Mouse (Mus musculus) C2C12 (cell line): ENCODE results near the gene Hoxb7. TPM values are rescaled to one million over a fixed set of nuclear protein-coding genes. Genes with fewer than 3 reads are reported as not detected.

Source experiments
- H3K27me3 ChIP-seq: one replicate; pipeline ENCODE4 v1.6.1; 2011; ENCODE audit not compliant: control insufficient read depth, insufficient read depth, insufficient read length
- H3K36me3 ChIP-seq: one replicate; pipeline ENCODE4 v1.6.1; 2011; ENCODE audit not compliant: control insufficient read depth, insufficient read depth
- H3K4me3 ChIP-seq: one replicate; pipeline ENCODE4 v1.5.1; 2011; ENCODE audit warnings: mild to moderate bottlenecking, control low read depth; ENCODE audit not compliant: poor library complexity, insufficient read depth, severe bottlenecking
- H3K79me2 ChIP-seq: one replicate; pipeline ENCODE4 v1.6.1; 2011; ENCODE audit not compliant: control insufficient read depth, insufficient read depth
- H3K79me3 ChIP-seq: one replicate; pipeline ENCODE4 v1.6.1; 2011; ENCODE audit warnings: low read depth, control low read depth
- H3ac ChIP-seq: one replicate; pipeline ENCODE3; 2011; ENCODE audit warnings: low read depth; ENCODE audit not compliant: control insufficient read depth, insufficient read length
- CEBPB ChIP-seq: IDR thresholded peaks from one replicate; pipeline ENCODE4 v1.6.1; 2011; ENCODE audit warnings: low read depth, mild to moderate bottlenecking, control low read depth, moderate library complexity
- CTCF ChIP-seq: IDR thresholded peaks from one replicate; pipeline ENCODE4 v1.5.1; 2011; ENCODE audit not compliant: control insufficient read depth, insufficient read depth, insufficient read length
- FOSL1 ChIP-seq: IDR thresholded peaks from one replicate; pipeline ENCODE4 v1.8.0; 2011; ENCODE audit warnings: mild to moderate bottlenecking, low read length; ENCODE audit not compliant: poor library complexity, insufficient read depth, severe bottlenecking
- MAX ChIP-seq: IDR thresholded peaks from one replicate; pipeline ENCODE4 v1.6.1; 2011; ENCODE audit warnings: mild to moderate bottlenecking, control low read depth
- MYOD1 ChIP-seq: IDR thresholded peaks from one replicate; pipeline ENCODE4 v1.6.1; 2011; ENCODE audit warnings: low read depth; ENCODE audit not compliant: control insufficient read depth, insufficient read length
- MYOG ChIP-seq: IDR thresholded peaks from one replicate; pipeline ENCODE4 v1.6.1; 2011; ENCODE audit not compliant: control insufficient read depth, insufficient read length; ENCODE audit errors: extremely low read depth
- USF1 ChIP-seq: IDR thresholded peaks from one replicate; pipeline ENCODE4 v1.6.1; 2011; ENCODE audit warnings: low read depth, mild to moderate bottlenecking, control low read depth, moderate library complexity
- long read RNA-seq, 2 experiments: library from polyadenylated mRNA; unstranded; transcript quantifications; one replicate each; pipeline ENCODE4 v2.0.0; 2019 to 2020
- polyA plus RNA-seq: library from polyadenylated mRNA; unstranded; fragments of >200 nt; fragmentation: generic; extraction: Trizol; gene quantifications from one replicate; pipeline ENCODE4 v1.2.1, GENCODE M21; 2012; ENCODE audit warnings: missing spikeins

The Hoxb7 gene
- 0.04 TPM for polyA plus RNA-seq
- long read RNA-seq, experiment 1, result 0 reads
- long read RNA-seq, experiment 2, result 0 reads

DNA sequence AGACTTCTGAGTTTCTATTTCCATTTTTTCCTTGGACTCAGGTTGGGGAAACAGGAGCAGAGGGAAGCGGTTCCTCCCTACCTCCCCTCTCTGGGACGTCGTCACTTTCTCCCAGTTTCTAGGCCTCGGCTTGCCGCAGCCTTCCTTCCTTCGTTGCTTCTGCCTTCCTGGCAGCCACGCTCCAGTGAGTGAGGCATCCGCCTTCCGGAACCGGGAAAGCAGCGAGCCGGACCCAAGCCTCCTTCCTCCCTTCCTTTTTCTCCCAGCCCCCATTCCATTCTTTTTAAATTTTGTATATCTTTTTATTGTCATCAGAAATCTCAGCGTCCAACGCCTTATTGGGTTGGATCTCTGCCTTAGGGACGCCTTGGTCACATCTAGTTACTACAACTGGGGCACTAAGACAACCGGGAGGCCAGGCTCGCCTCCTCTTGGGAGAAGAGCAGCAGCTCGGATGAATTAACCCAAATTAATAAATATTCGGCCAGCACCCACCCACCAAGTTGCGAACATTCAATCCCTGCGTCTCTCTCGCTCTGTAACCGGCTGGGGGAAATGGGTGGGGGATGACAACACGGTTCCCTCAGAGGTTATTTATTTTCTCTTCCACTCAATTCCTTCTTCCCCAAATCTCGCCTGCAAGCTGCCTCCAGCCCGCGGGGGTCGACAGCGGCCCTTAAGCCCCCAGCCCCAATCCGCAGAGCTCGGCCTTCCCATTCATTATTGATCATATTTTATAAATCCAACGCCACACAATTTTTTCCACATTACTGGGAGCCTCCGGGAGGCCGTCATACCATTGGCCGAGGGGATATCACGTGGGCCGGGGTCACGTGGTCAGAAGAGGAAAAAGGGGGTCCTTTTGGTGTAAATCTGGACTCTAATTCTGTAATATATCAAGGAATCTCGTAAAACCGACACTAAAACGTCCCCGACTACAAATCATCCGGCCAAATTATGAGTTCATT is at the start of gene Hoxb7:
Gene Hoxb7 (plus strand): TSS at position 853 of the 968 bp plus-strand sequence.
- Histone ChIP-seq H3K79me2 (no peaks in the 10 kb centered on the region), H3K79me3 (no peaks in the 10 kb centered on the region), H3ac (peak within 1 kb of the TSS; percentile 42), H3K27me3 (peaks cover 92% of the 10 kb centered on the region), H3K36me3 (no peaks in the 10 kb centered on the region), H3K4me3 (no peak within 1 kb of the TSS)
- peak; percentile 70 for TF ChIP-seq USF1
- TF ChIP-seq CEBPB, result no peak

DNA sequence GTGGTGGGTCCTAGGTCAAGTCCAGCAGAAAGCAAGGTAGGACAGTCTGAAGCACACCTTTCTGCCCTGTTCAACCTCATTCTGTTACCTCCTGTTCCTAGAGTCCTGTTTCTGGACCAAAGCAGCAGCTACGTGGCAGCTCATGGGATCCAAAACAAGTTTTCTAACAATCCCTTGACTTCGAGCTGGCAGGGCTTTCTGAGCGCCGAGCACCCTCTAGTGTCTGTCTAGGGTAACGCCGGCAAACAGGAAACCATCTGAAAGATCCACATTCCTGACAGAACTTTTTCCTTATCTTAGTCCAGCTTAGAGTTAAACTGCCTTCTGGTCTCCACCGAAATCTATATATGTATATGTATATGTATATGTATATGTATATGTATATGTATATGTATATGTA is 46.2 kb upstream of the Hoxb7 start:
- TF ChIP-seq CTCF (peak; percentile 54), MYOG (no peak), USF1 (no peak), MYOD1 (no peak)
- Histone ChIP-seq H3K27me3 (peaks cover 16% of the 10 kb centered on the region), H3K79me3 (no peaks in the 10 kb centered on the region), H3K4me3 (no peak overlapping the region), H3K36me3 (no peaks in the 10 kb centered on the region), H3K79me2 (no peaks in the 10 kb centered on the region), H3ac (no peak overlapping the region)

DNA sequence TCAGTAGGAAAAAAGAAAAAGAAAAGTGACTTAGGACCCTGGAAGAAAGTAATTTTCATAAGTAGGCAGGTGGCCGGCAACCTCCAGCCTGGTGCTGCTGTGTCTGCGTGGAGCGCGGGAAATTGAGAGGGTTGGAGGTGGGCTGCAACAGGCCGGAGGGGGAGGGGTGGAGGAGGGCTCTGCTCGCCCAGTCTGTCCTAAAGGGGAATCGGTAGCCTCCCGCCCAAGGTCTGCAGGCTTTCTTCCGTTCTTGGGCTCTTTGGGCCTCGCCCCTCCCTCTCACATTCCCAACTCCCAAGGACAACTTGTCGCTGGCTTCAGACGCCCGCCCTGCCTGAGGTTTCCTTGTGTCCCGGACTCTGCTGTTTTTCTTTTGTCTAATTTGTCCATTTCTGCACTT is 35.5 kb upstream of the Hoxb7 start:
- TF ChIP-seq CEBPB, result no peak
- no peak for TF ChIP-seq MAX
- TF ChIP-seq USF1, result no peak
- Histone ChIP-seq H3K79me2 (no peaks in the 10 kb centered on the region), H3K27me3 (peaks cover 72% of the 10 kb centered on the region), H3ac (no peak overlapping the region), H3K4me3 (no peak overlapping the region), H3K79me3 (no peaks in the 10 kb centered on the region), H3K36me3 (no peaks in the 10 kb centered on the region)

DNA sequence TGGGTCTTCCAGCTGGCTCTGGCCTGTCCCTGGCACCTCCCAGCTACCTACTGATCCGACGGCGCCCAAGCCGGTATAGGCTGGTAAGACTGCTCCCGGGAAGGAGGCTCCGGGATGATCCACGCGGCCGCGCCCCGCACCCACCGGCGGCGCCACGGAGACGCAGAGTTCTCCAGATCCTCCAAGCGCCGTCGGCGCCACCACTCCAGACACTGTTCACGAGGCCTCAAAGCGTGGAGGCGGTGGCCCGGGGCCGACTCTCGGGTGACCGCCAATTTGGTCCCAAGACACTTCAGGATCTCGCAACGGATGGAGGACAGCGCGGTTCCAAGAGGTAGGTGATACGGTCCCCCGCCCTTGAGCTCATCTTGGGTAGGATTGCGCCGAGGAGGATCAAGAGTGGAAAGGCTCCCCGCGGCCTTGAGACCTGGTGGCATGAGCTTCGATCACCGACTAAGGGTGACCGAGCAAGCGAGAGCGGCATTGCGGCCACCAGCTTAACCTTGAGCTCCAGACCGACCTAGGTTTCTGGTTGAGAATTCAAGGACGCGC is 34.9 kb upstream of the Hoxb7 start:
- Histone ChIP-seq H3ac (no peak overlapping the region), H3K79me3 (no peaks in the 10 kb centered on the region), H3K27me3 (peaks cover 75% of the 10 kb centered on the region), H3K79me2 (no peaks in the 10 kb centered on the region), H3K4me3 (no peak overlapping the region), H3K36me3 (no peaks in the 10 kb centered on the region)
- no peak for TF ChIP-seq USF1
- no peak for TF ChIP-seq CEBPB
- no peak for TF ChIP-seq CTCF
- no peak for TF ChIP-seq MYOG
- TF ChIP-seq MYOD1, result no peak
- TF ChIP-seq MAX, result no peak
- TF ChIP-seq FOSL1, result no peak

DNA sequence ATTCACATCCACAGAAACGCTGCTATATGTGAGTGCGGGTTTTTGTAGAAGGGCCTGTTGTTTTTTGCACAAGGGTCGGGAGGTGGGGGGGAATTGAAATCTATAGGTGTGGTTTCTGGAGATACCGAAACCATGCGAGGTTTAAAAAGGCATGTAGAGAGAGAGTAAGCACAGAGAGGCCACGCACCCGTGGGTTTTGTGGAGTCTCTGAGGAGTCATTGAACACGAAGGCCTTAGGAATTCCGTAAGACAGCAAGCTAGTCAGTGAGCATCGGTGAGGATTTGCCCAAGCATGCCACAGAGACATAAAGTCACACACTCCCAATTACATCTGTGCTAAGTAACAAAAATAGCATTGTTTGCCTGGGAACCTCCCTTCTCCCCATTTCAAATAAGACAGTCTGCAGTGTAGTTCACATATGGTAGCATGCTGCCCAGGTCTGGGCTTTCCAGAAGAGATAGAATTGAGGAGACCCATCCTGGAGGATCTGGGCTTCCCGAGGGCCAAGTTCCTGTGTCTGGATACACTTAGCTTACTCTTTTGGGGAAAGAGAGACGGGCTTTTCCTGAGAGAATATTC is 33.8 kb upstream of the Hoxb7 start:
- Histone ChIP-seq H3K79me3 (no peaks in the 10 kb centered on the region), H3ac (no peak overlapping the region), H3K36me3 (no peaks in the 10 kb centered on the region), H3K79me2 (no peaks in the 10 kb centered on the region), H3K4me3 (no peak overlapping the region), H3K27me3 (peaks cover 79% of the 10 kb centered on the region)
- TF ChIP-seq MYOD1 (no peak), CEBPB (no peak), MYOG (no peak), FOSL1 (no peak), CTCF (no peak), MAX (no peak), USF1 (no peak)

DNA sequence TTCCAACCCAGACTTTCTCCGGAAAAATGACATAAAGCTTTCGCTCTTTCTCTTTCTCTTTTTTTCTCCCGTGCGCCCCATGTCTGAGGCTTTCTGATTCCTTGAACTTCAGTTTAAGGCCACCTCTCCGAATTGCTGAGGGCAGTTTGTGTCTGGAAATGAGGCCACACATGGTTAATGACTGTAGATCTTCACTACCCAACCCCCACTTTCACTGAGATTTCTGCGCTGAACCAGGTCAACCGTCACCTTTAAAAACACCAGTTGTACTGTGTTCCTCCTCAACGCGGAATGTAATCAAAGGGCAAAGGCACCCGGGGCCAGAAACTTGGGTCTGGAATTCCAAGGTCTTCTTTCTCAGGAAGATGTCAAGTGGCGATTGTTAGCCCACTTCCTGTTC is 32.2 kb upstream of the Hoxb7 start:
- Histone ChIP-seq H3K79me2 (no peaks in the 10 kb centered on the region), H3K27me3 (peaks cover 79% of the 10 kb centered on the region), H3K79me3 (no peaks in the 10 kb centered on the region), H3K36me3 (no peaks in the 10 kb centered on the region), H3K4me3 (no peak overlapping the region), H3ac (no peak overlapping the region)
- no peak for TF ChIP-seq CEBPB
- no peak for TF ChIP-seq FOSL1
- TF ChIP-seq USF1, result no peak
- TF ChIP-seq MYOD1, result no peak
- TF ChIP-seq MAX, result no peak
- no peak for TF ChIP-seq MYOG
- TF ChIP-seq CTCF, result no peak
